Mouse (Mus musculus) myocyte (in vitro differentiated cells): ENCODE data around the gene Mag.

Source experiments
- CEBPB ChIP-seq: IDR thresholded peaks from 2 replicates; pipeline ENCODE4 v1.6.1; 2011; ENCODE audit warnings: mild to moderate bottlenecking, moderate library complexity; ENCODE audit not compliant: poor library complexity, insufficient read depth, severe bottlenecking
- MAX ChIP-seq: IDR thresholded peaks from one replicate; pipeline ENCODE4 v1.6.1; 2011; ENCODE audit warnings: low read depth, mild to moderate bottlenecking, control low read depth
- MYOD1 ChIP-seq, 3 experiments: IDR thresholded peaks; one replicate each; pipeline ENCODE4 v1.6.1; 2011; ENCODE audit warnings: control low read depth in 2 of 3, low read depth in 2 of 3, mild to moderate bottlenecking in 2 of 3, moderate library complexity in 1 of 3; ENCODE audit not compliant: insufficient read length in 2 of 3, control insufficient read depth in 1 of 3
- MYOG ChIP-seq, 3 experiments: IDR thresholded peaks; one replicate each; pipeline ENCODE4 v1.6.1; 2011; ENCODE audit warnings: control low read depth in 2 of 3, low read depth in 2 of 3, mild to moderate bottlenecking in 2 of 3; ENCODE audit not compliant: insufficient read length in 2 of 3, control insufficient read depth in 1 of 3, insufficient read depth in 1 of 3
- POLR2A ChIP-seq: IDR thresholded peaks from one replicate; pipeline ENCODE4 v1.6.1; 2011; ENCODE audit warnings: low read depth, mild to moderate bottlenecking, control low read depth, moderate library complexity; ENCODE audit not compliant: insufficient read length
- POLR2AphosphoS2 ChIP-seq: IDR thresholded peaks from one replicate; pipeline ENCODE4 v1.6.1; 2011; ENCODE audit warnings: low read depth, control low read depth; ENCODE audit not compliant: insufficient read length
- REST ChIP-seq: IDR thresholded peaks from one replicate; pipeline ENCODE4 v1.6.1; 2011; ENCODE audit warnings: mild to moderate bottlenecking, control low read depth, moderate library complexity; ENCODE audit not compliant: insufficient read depth, insufficient read length
- TCF12 ChIP-seq: IDR thresholded peaks from one replicate; pipeline ENCODE4 v1.6.1; 2011; ENCODE audit warnings: mild to moderate bottlenecking, control low read depth; ENCODE audit not compliant: poor library complexity, insufficient read depth, severe bottlenecking
- TCF3 ChIP-seq: IDR thresholded peaks from one replicate; pipeline ENCODE4 v1.6.1; 2011; ENCODE audit warnings: low read depth, control low read depth; ENCODE audit not compliant: insufficient read length
- USF1 ChIP-seq: IDR thresholded peaks from one replicate; pipeline ENCODE4 v1.6.1; 2011; ENCODE audit warnings: low read depth, mild to moderate bottlenecking, control low read depth, moderate library complexity

DNA sequence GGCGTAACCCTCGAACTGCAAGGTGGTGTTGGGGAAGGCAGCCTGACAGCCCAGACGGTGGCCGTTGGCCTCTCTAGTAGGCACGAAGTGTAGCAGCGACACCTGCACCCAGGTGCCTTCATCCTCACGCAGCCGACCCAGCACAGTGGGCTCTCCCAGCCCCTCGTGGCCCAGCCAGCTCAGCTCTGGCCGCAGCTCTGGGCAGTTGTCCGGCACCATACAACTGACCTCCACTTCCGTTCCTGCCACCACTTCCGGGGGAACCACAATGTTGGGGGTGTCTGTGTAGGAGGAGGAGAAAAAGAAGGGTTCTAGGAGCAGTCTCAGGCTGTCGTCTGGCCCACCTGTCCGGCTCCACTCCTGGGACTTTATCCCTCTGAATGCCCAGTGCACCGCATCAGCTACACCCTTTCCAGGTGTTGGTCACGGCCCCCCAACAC lies 5.7 kb downstream of the Mag start:
- TF ChIP-seq REST = no peak
- no peak for TF ChIP-seq POLR2A
- TF ChIP-seq POLR2AphosphoS2 = no peak
- TF ChIP-seq USF1 = no peak
- no peak for TF ChIP-seq MYOD1 (IDR thresholded peaks at IDR 0.05; ENCODE audit: control insufficient read depth in 1 of 3, insufficient read length in 2 of 3, low read depth in 2 of 3)
- TF ChIP-seq MYOG (IDR thresholded peaks at IDR 0.05; ENCODE audit: control insufficient read depth in 1 of 3, insufficient read depth in 1 of 3, insufficient read length in 2 of 3, low read depth in 2 of 3) = no peak
- TF ChIP-seq MAX = no peak
- TF ChIP-seq CEBPB = no peak
- no peak for TF ChIP-seq TCF3
- no peak for TF ChIP-seq TCF12
